Mouse (Mus musculus) megakaryocyte, embryonic 14.5 days (primary cell): ENCODE measurements around the gene Impg2. TPM values are rescaled to one million over a fixed set of nuclear protein-coding genes. Genes with fewer than 3 reads are reported as not detected.

ENCODE experiments used
- H3K27me3 ChIP-seq: replicated peaks from 2 replicates; pipeline ENCODE3; 2012; ENCODE audit warnings: inconsistent platforms
- H3K36me3 ChIP-seq: replicated peaks from 2 replicates; pipeline ENCODE3; 2012; ENCODE audit warnings: low read length, inconsistent platforms, mixed read lengths
- H3K4me1 ChIP-seq: 2 replicates; pipeline ENCODE4 v1.6.1; 2012; ENCODE audit warnings: inconsistent platforms
- H3K4me3 ChIP-seq: replicated peaks from 2 replicates; pipeline ENCODE3; 2012; ENCODE audit warnings: moderate library complexity, mild to moderate bottlenecking, inconsistent platforms
- H3K9me3 ChIP-seq: 2 replicates; pipeline ENCODE4 v1.6.1; 2012; ENCODE audit warnings: inconsistent platforms
- FLI1 ChIP-seq: IDR thresholded peaks from 2 replicates; pipeline ENCODE4 v1.6.1; 2012; ENCODE audit warnings: low read length, inconsistent platforms, mixed read lengths
- GATA1 ChIP-seq: IDR thresholded peaks from 3 replicates; pipeline ENCODE4 v1.6.1; 2012; ENCODE audit warnings: mixed read lengths, low read length, inconsistent platforms, borderline replicate concordance
- polyA plus RNA-seq: library from polyadenylated mRNA; stranded (reverse); fragments of >175 nt; gene quantifications from 2 replicates; pipeline ENCODE4 v1.2.3, GENCODE M21; 2012; ENCODE audit warnings: low replicate concordance; ENCODE audit not compliant: insufficient read depth

Impg2 gene
- polyA plus RNA-seq, 1 experiment, result not detected

GRCm38 (mm10) chr16:56232736-56233135 lies 28.6 kb downstream of the Impg2 start:
- no peak overlapping the region for H3K4me3 ChIP-seq

GRCm38 (mm10) chr16:56246031-56246430 lies 41.9 kb downstream of the Impg2 start:
- Histone ChIP-seq H3K4me3 (no peak overlapping the region), H3K4me1 (no peaks in the 10 kb centered on the region), H3K36me3 (no peaks in the 10 kb centered on the region), H3K9me3 (no peaks in the 10 kb centered on the region), H3K27me3 (no peaks in the 10 kb centered on the region)
- TF ChIP-seq GATA1 (no peak), FLI1 (no peak)

More at GRCm38 (mm10) chr16:56232736-56233135, 28.6 kb downstream of the Impg2 start:
- Histone ChIP-seq H3K27me3 (no peaks in the 10 kb centered on the region), H3K4me1 (no peaks in the 10 kb centered on the region), H3K36me3 (no peaks in the 10 kb centered on the region), H3K9me3 (no peaks in the 10 kb centered on the region)
- no peak for TF ChIP-seq GATA1
- no peak for TF ChIP-seq FLI1

- Histone ChIP-seq H3K27me3 (no peaks in the 10 kb centered on the region), H3K4me3 (no peak overlapping the region), H3K9me3 (no peaks in the 10 kb centered on the region), H3K36me3 (no peaks in the 10 kb centered on the region), H3K4me1 (no peaks in the 10 kb centered on the region)
- TF ChIP-seq GATA1 (no peak), FLI1 (no peak)
Observed at GRCm38 (mm10) chr16:56273917-56274316, 69.8 kb downstream of the Impg2 start.

- Histone ChIP-seq H3K27me3 (no peaks in the 10 kb centered on the region), H3K4me3 (no peak overlapping the region), H3K36me3 (no peaks in the 10 kb centered on the region), H3K4me1 (no peaks in the 10 kb centered on the region), H3K9me3 (no peaks in the 10 kb centered on the region)
- TF ChIP-seq FLI1, result no peak
- no peak for TF ChIP-seq GATA1
Observed at GRCm38 (mm10) chr16:56279060-56279459, 74.9 kb downstream of the Impg2 start.

- no peaks in the 10 kb centered on the region for H3K36me3 ChIP-seq
- no peaks in the 10 kb centered on the region for H3K9me3 ChIP-seq
- H3K27me3 ChIP-seq, result no peaks in the 10 kb centered on the region
- TF ChIP-seq GATA1 (no peak), FLI1 (no peak)
- H3K4me3 ChIP-seq, result no peak overlapping the region
- no peaks in the 10 kb centered on the region for H3K4me1 ChIP-seq
Observed at GRCm38 (mm10) chr16:56279752-56280151, 75.6 kb downstream of the Impg2 start.

- no peak overlapping the region for H3K4me3 ChIP-seq
- TF ChIP-seq GATA1 (no peak), FLI1 (no peak)
- no peaks in the 10 kb centered on the region for H3K36me3 ChIP-seq
- H3K9me3 ChIP-seq, result no peaks in the 10 kb centered on the region
- H3K27me3 ChIP-seq, result no peaks in the 10 kb centered on the region
- no peaks in the 10 kb centered on the region for H3K4me1 ChIP-seq
Observed at GRCm38 (mm10) chr16:56281336-56281735, 77.2 kb downstream of the Impg2 start.

- no peaks in the 10 kb centered on the region for H3K27me3 ChIP-seq
- H3K4me1 ChIP-seq, result no peaks in the 10 kb centered on the region
- no peaks in the 10 kb centered on the region for H3K36me3 ChIP-seq
- no peaks in the 10 kb centered on the region for H3K9me3 ChIP-seq
- no peak overlapping the region for H3K4me3 ChIP-seq
- no peak for TF ChIP-seq FLI1
Observed at GRCm38 (mm10) chr16:56283330-56283729, 79.2 kb downstream of the Impg2 start.

- Histone ChIP-seq H3K9me3 (no peaks in the 10 kb centered on the region), H3K27me3 (no peaks in the 10 kb centered on the region), H3K4me3 (no peak overlapping the region), H3K4me1 (no peaks in the 10 kb centered on the region), H3K36me3 (no peaks in the 10 kb centered on the region)
- TF ChIP-seq FLI1, result no peak
- no peak for TF ChIP-seq GATA1
Observed at GRCm38 (mm10) chr16:56283873-56284272, 79.8 kb downstream of the Impg2 start.

GRCm38 (mm10) chr16:56286076-56286475 lies 82.0 kb downstream of the Impg2 start:
- Histone ChIP-seq H3K27me3 (no peaks in the 10 kb centered on the region), H3K4me1 (no peaks in the 10 kb centered on the region), H3K36me3 (no peaks in the 10 kb centered on the region), H3K4me3 (no peak overlapping the region), H3K9me3 (no peaks in the 10 kb centered on the region)
- no peak for TF ChIP-seq FLI1
- no peak for TF ChIP-seq GATA1

- TF ChIP-seq FLI1 (no peak), GATA1 (no peak)
- no peak overlapping the region for H3K4me3 ChIP-seq
Observed at GRCm38 (mm10) chr16:56286977-56287376, 82.9 kb downstream of the Impg2 start.

GRCm38 (mm10) chr16:56294887-56295286 lies 90.8 kb downstream of the Impg2 start:
- TF ChIP-seq GATA1, result no peak
- no peak for TF ChIP-seq FLI1
- Histone ChIP-seq H3K9me3 (no peaks in the 10 kb centered on the region), H3K36me3 (no peaks in the 10 kb centered on the region), H3K4me1 (no peaks in the 10 kb centered on the region), H3K27me3 (no peaks in the 10 kb centered on the region), H3K4me3 (no peak overlapping the region)

More at GRCm38 (mm10) chr16:56286977-56287376, 82.9 kb downstream of the Impg2 start:
- no peaks in the 10 kb centered on the region for H3K4me1 ChIP-seq
- H3K27me3 ChIP-seq, result no peaks in the 10 kb centered on the region
- no peaks in the 10 kb centered on the region for H3K9me3 ChIP-seq
- H3K36me3 ChIP-seq, result no peaks in the 10 kb centered on the region
